Mouse (Mus musculus) urinary bladder, adult 18-20 months (tissue): ENCODE measurements around the gene Tbc1d14.

Experiments used
- DNase-seq, 2 experiments: peaks; one replicate each; pipeline ENCODE4 v3.0.0; 2022; ENCODE audit warnings: low spot score in 2 of 2, mixed read lengths in 2 of 2

Gene Tbc1d14

DNA sequence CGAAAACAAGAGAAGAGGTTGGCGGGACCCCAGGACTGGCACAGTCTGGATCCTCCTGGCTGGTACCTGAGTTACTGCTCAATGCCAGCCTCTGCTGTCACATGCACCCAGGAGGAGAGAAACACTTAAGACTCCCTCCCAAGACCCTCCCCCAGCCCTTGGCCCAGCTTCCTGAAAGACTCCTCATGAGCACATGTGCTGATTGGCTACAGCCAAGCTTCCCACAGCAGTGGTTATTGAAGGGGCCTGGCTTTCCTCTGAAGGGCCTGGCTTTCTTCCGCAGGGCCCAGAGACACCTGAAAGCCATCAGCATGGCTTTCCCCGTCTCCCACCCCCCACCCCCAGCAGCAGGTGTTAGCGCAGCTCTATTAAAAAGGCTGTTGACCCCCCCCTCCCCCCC, at the start of gene Tbc1d14:
Gene Tbc1d14 (minus strand): TSS at position 101 of the 400 bp plus-strand sequence.
- DNase-seq: no peak

- no peak for DNase-seq
Measured at GRCm38 (mm10) chr5:36625612-36626011, 32.5 kb upstream of the Tbc1d14 start.

- no peak for DNase-seq
Measured at GRCm38 (mm10) chr5:36623670-36624069, 30.6 kb upstream of the Tbc1d14 start.

- no peak for DNase-seq
Measured at GRCm38 (mm10) chr5:36621058-36621449, 28.0 kb upstream of the Tbc1d14 start.

DNA sequence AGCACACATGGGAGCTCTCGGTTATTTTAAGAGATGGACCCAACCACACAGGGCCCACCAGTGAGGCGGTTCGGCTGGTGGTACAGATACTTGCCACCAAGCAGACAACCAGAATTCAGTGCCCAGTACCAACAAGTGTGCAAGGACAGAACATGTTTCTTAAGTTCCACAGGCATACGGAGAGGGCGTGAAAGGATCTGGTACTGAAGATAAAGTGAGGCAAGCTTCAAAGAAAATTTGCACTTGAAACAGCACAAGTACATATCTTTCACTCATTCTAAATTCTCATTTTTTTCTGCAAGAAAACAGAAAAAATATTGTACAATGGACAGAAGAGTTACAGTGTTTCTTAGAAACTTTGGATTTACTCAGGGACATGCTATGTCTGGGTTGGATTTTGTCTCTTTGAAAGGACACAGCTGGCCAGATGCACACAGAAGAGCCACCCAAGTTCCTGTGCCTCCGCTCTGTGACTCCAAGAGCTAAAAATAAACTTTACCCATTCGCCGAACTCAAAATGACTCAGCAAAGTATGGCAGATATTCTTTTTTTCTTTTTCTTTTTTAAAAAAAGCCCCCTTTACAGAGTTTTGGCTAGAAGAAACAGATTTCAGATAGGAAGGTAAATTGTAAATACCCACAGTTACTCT, 27.5 kb upstream of the Tbc1d14 start:
- DNase-seq: no peak

DNA sequence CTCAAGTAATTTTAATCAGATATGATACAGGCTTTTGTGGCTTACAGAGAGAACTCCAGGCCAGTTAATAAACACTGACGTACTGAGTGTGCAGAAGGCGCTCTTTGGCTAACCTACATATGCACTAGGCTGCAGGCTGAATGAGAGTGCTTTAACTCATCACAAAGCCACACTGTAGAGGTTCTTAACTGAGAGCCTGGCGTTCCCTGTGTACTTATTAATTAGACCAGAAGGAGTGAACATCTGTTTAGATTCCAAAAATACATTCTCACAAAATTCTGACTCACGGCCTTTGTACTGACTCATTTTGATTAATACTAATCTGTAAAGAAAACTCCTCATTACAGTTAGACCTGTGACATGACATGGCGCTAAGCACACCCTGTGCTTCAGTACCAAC, 25.8 kb upstream of the Tbc1d14 start:
- no peak for DNase-seq

DNA sequence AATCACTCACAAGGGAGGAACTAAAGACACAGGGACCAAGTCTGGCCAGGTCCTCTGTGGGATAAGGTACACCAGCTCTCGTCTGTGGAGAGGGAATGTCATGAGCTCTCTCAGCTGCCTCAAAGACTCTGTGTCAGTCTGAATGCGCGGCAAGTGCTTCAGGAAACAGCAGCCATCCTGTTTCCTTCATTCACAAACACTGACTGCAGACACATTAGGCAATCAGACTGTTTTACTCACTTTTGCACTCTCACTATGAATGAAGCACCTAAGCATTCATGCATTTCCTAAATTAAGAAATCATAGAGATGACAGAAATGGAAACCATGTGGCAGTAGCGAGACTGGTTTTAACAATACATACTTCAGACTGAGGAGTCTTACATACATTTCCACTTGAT, 25.3 kb upstream of the Tbc1d14 start:
- no peak for DNase-seq

DNA sequence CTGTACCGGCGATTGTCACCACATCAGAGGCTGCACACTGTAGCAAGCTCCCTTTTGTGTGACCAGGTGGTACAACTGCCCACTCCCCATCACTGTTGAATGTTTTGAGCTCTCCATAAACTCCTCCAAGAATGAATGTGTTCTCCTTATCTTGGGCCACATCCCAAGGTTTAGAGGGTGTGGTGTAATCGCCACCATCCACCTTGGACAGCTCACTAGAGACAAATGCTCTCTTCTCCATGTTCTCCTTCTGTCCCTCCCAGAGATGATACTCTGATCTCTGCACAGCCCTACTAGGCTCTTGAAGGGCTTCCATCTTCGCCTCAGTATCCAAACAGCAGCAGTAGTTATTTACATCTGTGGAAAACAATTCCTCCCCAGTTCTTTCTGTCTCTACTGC, 21.0 kb upstream of the Tbc1d14 start:
- DNase-seq: no peak

- no peak for DNase-seq
Measured at GRCm38 (mm10) chr5:36608939-36609499, 15.9 kb upstream of the Tbc1d14 start.

GRCm38 (mm10) chr5:36603031-36603430, 10.0 kb upstream of the Tbc1d14 start:
- DNase-seq: no peak

GRCm38 (mm10) chr5:36602028-36602427, 9.0 kb upstream of the Tbc1d14 start:
- DNase-seq: no peak

DNA sequence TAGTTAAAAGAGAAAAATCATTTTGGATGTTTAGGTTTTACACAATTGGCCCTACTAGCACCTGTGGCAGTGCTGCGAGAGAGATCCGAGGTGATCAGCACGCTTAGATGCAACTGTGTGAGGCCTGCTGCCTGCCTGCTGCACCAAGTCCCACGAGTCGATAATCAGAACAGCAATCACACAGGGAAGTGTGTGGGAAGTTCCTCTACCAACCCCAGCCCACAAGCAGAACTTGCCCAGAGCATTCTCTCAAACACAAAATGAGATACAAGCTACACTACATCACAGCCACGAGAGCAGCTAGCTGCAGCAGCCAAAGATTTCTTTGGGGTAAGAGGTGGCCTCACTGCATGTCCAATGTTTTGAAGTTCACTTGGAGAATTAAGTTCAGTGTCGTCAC, 8.4 kb upstream of the Tbc1d14 start:
- DNase-seq: no peak

GRCm38 (mm10) chr5:36598883-36599282, 5.8 kb upstream of the Tbc1d14 start:
- DNase-seq: no peak

DNA sequence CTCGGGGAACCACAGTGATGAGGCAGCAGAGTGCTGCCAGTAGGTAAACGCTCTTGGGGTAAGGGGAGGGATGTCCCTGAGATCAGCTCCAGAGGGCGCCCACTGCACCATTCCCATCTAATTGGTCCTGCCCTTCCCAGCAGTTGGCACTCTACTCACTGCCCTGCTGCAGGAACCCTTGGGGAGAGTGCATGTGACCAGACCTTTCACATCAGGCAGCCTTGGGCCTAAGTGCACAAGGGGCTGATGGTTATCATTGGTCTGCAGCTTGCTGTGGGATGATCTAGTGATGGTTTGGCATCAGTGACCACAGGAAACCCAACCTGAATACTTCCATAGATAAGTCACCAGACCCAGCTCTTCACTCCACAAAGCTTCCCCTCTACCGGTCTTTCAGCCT, 4.6 kb upstream of the Tbc1d14 start:
- DNase-seq: no peak

- no peak for DNase-seq
Measured at GRCm38 (mm10) chr5:36596225-36596624, 3.1 kb upstream of the Tbc1d14 start.

DNA sequence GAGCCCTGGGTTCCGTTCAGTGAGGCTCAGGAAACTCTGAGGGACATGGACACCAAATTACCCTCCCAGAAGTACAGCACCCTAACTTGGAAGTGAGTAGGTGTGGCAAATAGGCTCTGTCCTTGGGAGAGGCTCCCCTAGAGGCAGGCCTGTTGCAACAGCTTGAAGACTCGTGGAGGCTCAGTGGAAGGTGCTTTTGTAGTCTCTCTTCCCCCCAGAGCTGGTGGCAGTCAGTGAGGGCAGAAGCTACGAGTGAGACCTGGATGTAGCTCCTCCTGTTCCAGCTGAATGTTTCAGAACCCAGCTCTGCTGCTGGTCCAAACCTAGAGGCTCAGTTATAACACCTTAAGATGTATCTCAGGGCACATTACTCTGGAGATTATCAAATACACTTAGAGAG, 2.0 kb upstream of the Tbc1d14 start:
- DNase-seq: no peak

- DNase-seq: no peak
Measured at GRCm38 (mm10) chr5:36594344-36594743, 1.3 kb upstream of the Tbc1d14 start.

DNA sequence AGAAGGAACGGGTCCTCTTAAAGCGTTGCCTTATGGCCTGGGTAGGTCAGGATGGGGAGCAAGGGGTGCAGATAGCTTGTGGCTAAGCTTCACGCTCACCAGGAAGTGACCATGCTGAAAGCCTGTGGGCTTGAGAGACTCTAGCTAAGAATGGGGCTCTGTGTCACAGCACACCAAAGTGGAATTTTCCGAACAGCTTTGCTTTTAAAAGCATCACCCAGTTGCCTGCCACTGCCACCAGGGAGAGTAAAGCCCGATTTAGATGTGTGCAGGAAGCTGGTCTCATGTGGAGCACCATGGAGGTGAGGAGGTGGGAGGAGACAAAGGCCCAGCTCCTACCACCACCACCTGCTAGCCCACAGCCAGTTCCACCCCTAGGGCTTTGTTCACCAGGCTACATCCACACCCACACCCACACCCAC, 2.6 kb downstream of the Tbc1d14 start:
- DNase-seq: no peak

- no peak for DNase-seq
Measured at GRCm38 (mm10) chr5:36584299-36584698, 8.8 kb downstream of the Tbc1d14 start.

- DNase-seq: peak; percentile 99
Measured at GRCm38 (mm10) chr5:36581924-36582642, 11.0 kb downstream of the Tbc1d14 start.

DNA sequence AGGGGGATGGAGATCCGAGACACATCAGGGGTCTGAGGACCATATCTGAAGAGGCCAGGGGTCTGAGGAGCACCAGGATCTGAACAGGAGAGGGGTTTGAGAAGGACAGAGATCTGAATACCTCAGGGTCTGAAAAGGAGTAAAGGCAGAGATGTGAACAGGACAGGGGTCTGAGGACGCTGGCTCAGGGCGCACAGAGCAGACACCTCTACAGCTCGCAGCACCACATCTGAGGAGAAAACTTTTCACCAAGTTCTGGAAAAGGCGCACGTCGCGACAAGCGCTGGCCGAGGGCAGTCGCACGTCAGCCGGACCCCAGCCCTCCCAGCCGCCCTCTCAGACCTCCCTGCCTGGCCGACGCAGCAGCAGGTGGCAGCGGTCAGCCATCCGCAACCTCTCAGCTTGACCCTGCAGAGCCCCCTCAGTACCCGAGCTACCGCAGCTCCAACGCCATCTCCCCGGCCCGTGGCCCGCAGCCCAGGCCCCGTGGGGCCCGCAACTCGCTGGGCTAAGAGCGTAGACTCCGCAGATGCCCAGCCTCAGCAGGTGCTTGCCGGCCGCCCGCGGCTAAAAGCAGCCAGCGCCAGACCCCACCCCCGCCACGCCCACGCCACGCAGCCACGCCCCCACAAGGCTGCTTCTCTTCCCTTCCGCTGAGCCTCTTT, 11.7 kb downstream of the Tbc1d14 start:
- DNase-seq: no peak

DNA sequence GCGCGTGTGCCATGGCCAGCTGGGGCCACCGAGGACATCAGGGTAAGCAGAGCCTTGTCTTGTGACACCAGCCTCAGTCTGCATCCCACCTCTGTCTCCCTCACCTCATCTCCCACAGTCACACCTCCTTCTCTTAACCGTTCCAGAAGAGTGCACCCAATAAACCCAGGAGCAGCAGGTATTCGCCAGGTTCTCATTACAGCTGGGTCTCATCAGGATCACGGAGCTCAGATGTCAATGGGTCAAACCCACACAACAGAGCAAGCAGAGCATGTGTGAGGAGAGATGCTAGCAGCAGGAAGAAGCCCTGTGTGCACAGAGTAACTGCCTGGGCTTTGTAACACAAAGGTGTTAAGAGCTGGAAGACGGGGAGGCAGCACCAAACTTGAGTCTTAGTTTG, 13.1 kb downstream of the Tbc1d14 start:
- no peak for DNase-seq

- DNase-seq: no peak
Measured at GRCm38 (mm10) chr5:36578982-36579381, 14.1 kb downstream of the Tbc1d14 start.
